Mouse (Mus musculus) stomach, embryonic 15.5 days (tissue): Measurements from ENCODE around the gene Wdr46. TPM values are rescaled to one million over a fixed set of nuclear protein-coding genes. Genes with fewer than 3 reads are reported as not detected.

Experiments used
- ATAC-seq: fragments of 200-750 bp; cut with Nextera tagmentation; 2 replicates; pipeline ENCODE4 v1.8.0; 2017; ENCODE audit warnings: low read depth, moderate number of reproducible peaks, moderate TSS enrichment; ENCODE audit not compliant: insufficient read depth, low FRiP score
- H3K27ac ChIP-seq: fragments of 300-500 bp; sonication (generic); 2 replicates; pipeline ENCODE4 v1.5.1; 2015; ENCODE audit warnings: mild to moderate bottlenecking, inconsistent platforms
- H3K27me3 ChIP-seq: fragments of 300-500 bp; sonication (generic); replicated peaks from 2 replicates; pipeline ENCODE4 v1.6.1; 2015; ENCODE audit warnings: inconsistent platforms
- H3K36me3 ChIP-seq: fragments of 300-500 bp; sonication (generic); 2 replicates; pipeline ENCODE4 v1.6.1; 2015; ENCODE audit warnings: inconsistent platforms
- H3K4me1 ChIP-seq: fragments of 300-500 bp; sonication (generic); 2 replicates; pipeline ENCODE4 v1.6.1; 2015; ENCODE audit warnings: inconsistent platforms
- H3K4me2 ChIP-seq: fragments of 300-500 bp; sonication (generic); 2 replicates; pipeline ENCODE4 v1.6.1; 2015; ENCODE audit warnings: mild to moderate bottlenecking, inconsistent platforms
- H3K4me3 ChIP-seq: fragments of 300-500 bp; sonication (generic); replicated peaks from 2 replicates; pipeline ENCODE4 v1.5.1; 2015; ENCODE audit warnings: inconsistent platforms
- H3K9ac ChIP-seq: fragments of 300-500 bp; sonication (generic); 2 replicates; pipeline ENCODE4 v1.6.1; 2015; ENCODE audit warnings: inconsistent platforms
- H3K9me3 ChIP-seq: fragments of 300-500 bp; sonication (generic); 2 replicates; pipeline ENCODE4 v1.6.1; 2016; ENCODE audit warnings: inconsistent platforms
- WGBS: fragments of 180-500 bp; shearing (Covaris S2); methylation state at CpG from one replicate; pipeline ENCODE4 v1.1.7; 2015; 5-methylcytosine and 5-hydroxymethylcytosine counted together
- polyA plus RNA-seq: library from polyadenylated mRNA; unstranded; fragments of >200 nt; fragmentation: Nextera tagmentation; extraction: Ambion mirVana; gene quantifications from 2 replicates; pipeline ENCODE4 v1.2.1, GENCODE M21; 2015

Gene Wdr46
- polyA plus RNA-seq, 1 experiment from 2014 or later: 36.1 TPM

DNA sequence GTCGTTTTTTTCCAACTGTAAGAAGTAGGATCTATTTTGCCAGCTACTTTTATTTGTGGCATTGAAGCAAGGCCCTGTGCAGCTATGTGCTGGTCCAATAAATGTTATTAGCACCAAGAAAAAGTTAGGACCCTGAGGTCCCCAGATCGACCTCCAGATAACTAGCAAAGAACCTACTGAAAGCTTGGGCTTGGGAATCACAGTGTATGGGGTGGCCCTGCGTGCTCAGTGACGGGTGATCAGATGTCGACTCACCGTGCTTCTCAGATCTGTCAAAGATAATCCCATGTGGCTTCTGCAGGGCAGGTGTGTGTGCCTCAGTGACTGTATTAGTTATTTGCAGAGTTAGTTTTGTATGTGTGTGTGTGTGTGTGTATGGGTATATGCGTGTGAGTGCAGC is 19.1 kb upstream of the Wdr46 start:
- 84% methylated on average over 7 of the region's 7 CpGs for WGBS
- H3K27ac ChIP-seq: no peak overlapping the region
- peaks cover 19% of the 10 kb centered on the region for H3K4me1 ChIP-seq
- peaks cover 15% of the 10 kb centered on the region for H3K36me3 ChIP-seq
- H3K9me3 ChIP-seq: no peaks in the 10 kb centered on the region
- H3K9ac ChIP-seq: no peak overlapping the region
- H3K4me2 ChIP-seq: no peak overlapping the region
- H3K27me3 ChIP-seq: no peaks in the 10 kb centered on the region
- ATAC-seq: no peak
- peak overlapping the region; percentile 72; the same call in 1 of the 2 replicates for H3K4me3 ChIP-seq

GRCm38 (mm10) chr17:33924577-33925283 is 15.7 kb upstream of the Wdr46 start:
- no peak overlapping the region for H3K4me2 ChIP-seq
- H3K9ac ChIP-seq: no peak overlapping the region
- WGBS: 79% methylated on average over 10 of the region's 10 CpGs
- no peaks in the 10 kb centered on the region; the same call in 1 of the 2 replicates for H3K36me3 ChIP-seq
- H3K4me3 ChIP-seq: no peak overlapping the region
- H3K27ac ChIP-seq: no peak overlapping the region
- H3K9me3 ChIP-seq: no peaks in the 10 kb centered on the region
- no peaks in the 10 kb centered on the region for H3K27me3 ChIP-seq
- H3K4me1 ChIP-seq: peaks cover 9% of the 10 kb centered on the region
- ATAC-seq: no peak

DNA sequence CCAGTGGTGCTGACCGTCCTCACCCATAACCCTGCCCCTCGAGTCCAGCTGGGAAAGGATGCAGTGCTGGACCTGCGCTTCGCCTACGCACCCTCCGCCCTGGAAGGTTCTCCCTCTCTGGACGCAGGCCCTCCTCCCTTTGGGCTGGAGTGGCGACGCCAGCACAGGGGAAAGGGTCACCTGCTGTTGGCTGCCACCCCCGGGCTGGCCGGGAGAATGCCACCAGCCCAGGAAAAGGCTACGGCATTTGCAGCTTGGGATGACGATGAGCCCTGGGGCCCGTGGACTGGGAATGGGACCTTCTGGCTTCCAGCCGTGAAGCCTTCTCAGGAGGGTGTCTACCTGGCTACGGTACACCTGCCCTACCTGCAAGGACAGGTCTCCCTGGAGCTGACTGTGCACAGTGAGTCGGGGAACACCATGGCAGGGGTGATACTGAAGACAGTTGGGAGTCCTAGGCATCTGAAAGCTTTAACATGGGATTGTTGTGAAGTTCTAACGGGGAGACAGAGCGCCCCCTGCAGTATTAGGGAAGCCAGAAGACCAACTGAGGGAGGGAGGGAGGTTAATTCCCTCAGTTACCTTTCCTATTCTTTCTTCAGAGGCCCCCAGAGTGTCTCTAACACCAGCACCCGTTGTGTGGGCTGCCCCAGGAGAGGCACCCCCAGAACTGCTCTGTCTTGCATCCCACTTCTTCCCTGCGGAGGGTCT is 14.9 kb upstream of the Wdr46 start:
- no peak for ATAC-seq
- Histone ChIP-seq H3K9me3 (no peaks in the 10 kb centered on the region), H3K27me3 (no peaks in the 10 kb centered on the region), H3K4me3 (no peak overlapping the region), H3K4me2 (no peak overlapping the region), H3K27ac (no peak overlapping the region), H3K9ac (no peak overlapping the region), H3K36me3 (no peaks in the 10 kb centered on the region; the same call in 1 of the 2 replicates), H3K4me1 (peaks cover 9% of the 10 kb centered on the region)
- 80% methylated on average over 21 of the region's 21 CpGs for WGBS

DNA sequence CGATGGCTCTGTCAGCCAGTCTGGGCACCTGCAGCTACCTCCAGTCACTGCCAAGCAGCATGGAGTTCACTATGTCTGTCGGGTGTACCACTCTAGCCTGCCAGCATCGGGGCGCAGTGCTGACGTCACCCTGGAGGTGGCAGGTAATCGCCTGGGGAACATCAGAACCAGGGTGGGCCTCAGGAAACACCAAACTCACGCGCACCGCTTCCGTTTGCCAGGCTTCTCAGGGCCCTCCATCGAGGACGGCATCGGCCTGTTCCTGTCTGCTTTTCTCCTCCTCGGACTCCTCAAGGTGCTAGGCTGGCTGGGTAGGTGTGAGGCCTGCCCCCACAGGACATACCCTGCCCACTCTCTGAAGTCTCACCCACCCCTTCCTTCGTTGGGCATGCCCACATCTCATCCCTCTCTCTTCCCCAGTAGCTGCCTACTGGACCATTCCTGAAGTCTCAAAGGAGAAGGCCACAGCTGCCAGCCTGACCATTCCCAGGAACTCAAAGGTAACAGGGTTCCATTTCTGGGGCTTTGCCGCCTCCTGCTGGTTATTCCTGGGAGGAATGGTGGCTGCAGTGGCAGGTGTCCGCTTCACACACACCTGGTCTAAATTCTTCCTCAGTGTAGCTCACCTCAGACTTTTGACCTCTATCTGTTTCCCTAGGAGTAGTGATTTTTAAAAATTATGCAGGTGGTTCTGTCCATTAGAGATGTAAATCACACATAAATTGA is 14.1 kb upstream of the Wdr46 start:
- WGBS: 71% methylated on average over 17 of the region's 17 CpGs
- H3K27ac ChIP-seq: no peak overlapping the region
- H3K4me1 ChIP-seq: peaks cover 15% of the 10 kb centered on the region
- no peak for ATAC-seq
- H3K36me3 ChIP-seq: no peaks in the 10 kb centered on the region; the same call in 1 of the 2 replicates
- no peak overlapping the region for H3K9ac ChIP-seq
- H3K27me3 ChIP-seq: no peaks in the 10 kb centered on the region
- no peak overlapping the region for H3K4me2 ChIP-seq
- H3K4me3 ChIP-seq: no peak overlapping the region
- no peaks in the 10 kb centered on the region for H3K9me3 ChIP-seq

- Histone ChIP-seq H3K27ac (no peak overlapping the region), H3K4me1 (peaks cover 17% of the 10 kb centered on the region), H3K9ac (peak overlapping the region; percentile 53; the same call in 1 of the 2 replicates), H3K27me3 (no peaks in the 10 kb centered on the region), H3K4me2 (peak overlapping the region; percentile 95), H3K4me3 (peak overlapping the region; percentile 81), H3K9me3 (no peaks in the 10 kb centered on the region), H3K36me3 (no peaks in the 10 kb centered on the region; the same call in 1 of the 2 replicates)
- 60% methylated on average over 21 of the region's 21 CpGs for WGBS
- no peak for ATAC-seq
These were observed 12.1 kb upstream of the Wdr46 start for GRCm38 (mm10) chr17:33928251-33928947.

- ATAC-seq: peak; percentile 83
- peak within 1 kb of the TSS; percentile 95 for H3K4me2 ChIP-seq
- peaks cover 17% of the 10 kb centered on the region for H3K4me1 ChIP-seq
- no peaks in the 10 kb centered on the region for H3K27me3 ChIP-seq
- H3K4me3 ChIP-seq: peak within 1 kb of the TSS; percentile 81
- no peaks in the 10 kb centered on the region for H3K9me3 ChIP-seq
- H3K36me3 ChIP-seq: no peaks in the 10 kb centered on the region; the same call in 1 of the 2 replicates
- under 1% methylated on average over 75 of the region's 80 CpGs for WGBS
- peak within 1 kb of the TSS; percentile 68 for H3K9ac ChIP-seq
- peak within 1 kb of the TSS; percentile 98 for H3K27ac ChIP-seq
These were observed 10.8 kb upstream of the Wdr46 start, which contains the start of gene Rgl2 for GRCm38 (mm10) chr17:33929371-33930279. TSS of gene Rgl2 (plus strand) at chr17:33929543.

- H3K27ac ChIP-seq: peak overlapping the region; percentile 98
- peak overlapping the region; percentile 68 for H3K9ac ChIP-seq
- no peaks in the 10 kb centered on the region for H3K27me3 ChIP-seq
- H3K4me2 ChIP-seq: peak overlapping the region; percentile 95
- peaks cover 17% of the 10 kb centered on the region for H3K4me1 ChIP-seq
- ATAC-seq: peak; percentile 28; the same call in 1 of the 2 replicates
- under 1% methylated on average over 40 of the region's 45 CpGs for WGBS
- H3K4me3 ChIP-seq: peak overlapping the region; percentile 81
- no peaks in the 10 kb centered on the region for H3K9me3 ChIP-seq
- peaks cover 4% of the 10 kb centered on the region; the same call in 1 of the 2 replicates for H3K36me3 ChIP-seq
These were observed 9.9 kb upstream of the Wdr46 start for GRCm38 (mm10) chr17:33930280-33931158.

DNA sequence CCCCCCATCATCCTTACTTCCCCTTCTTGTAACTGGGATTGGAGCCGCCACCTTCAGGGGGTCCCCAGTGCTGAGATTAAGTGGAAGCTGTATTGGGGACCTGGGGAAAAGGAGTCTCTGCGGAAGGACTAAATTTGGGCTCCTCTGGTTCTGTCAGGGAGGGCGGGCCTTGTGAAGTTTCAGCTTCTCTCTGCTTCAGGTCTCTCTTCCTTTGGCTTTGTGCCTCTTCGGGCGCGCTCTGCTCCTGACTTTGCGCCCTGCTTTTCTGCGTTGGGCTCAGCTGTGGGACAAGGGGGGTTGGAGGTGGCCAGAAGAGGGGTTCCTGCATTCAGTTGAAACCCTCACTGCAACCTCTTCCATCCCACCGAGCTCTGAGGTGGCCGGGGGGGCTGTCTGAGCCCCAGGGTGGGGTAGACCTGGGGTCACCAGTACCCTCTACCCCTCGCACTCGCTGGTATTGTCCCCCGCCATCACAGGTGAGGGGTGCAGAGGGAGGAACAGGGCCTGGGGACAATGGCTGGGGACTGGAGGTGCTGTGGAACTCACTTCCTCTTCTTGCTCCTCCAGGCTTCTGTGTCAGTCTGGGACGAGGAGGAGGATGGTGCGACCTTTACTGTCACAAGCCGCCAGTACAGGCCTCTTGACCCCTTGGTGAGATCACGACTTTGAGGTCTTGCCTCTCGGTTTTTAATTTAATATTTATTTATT is 9.1 kb upstream of the Wdr46 start:
- peak overlapping the region; percentile 81 for H3K4me3 ChIP-seq
- 0 out of 2 replicates have a peak overlapping the region, but pooled peaks have one; percentile 10 for H3K9ac ChIP-seq
- WGBS: 41% methylated on average over 18 of the region's 18 CpGs
- peak overlapping the region; percentile 98 for H3K27ac ChIP-seq
- ATAC-seq: no peak
- H3K36me3 ChIP-seq: 0 out of 2 replicates have a peak, but pooled peaks cover 7% of the 10 kb centered on the region
- no peaks in the 10 kb centered on the region for H3K9me3 ChIP-seq
- peaks cover 17% of the 10 kb centered on the region for H3K4me1 ChIP-seq
- H3K4me2 ChIP-seq: peak overlapping the region; percentile 95
- H3K27me3 ChIP-seq: no peaks in the 10 kb centered on the region

DNA sequence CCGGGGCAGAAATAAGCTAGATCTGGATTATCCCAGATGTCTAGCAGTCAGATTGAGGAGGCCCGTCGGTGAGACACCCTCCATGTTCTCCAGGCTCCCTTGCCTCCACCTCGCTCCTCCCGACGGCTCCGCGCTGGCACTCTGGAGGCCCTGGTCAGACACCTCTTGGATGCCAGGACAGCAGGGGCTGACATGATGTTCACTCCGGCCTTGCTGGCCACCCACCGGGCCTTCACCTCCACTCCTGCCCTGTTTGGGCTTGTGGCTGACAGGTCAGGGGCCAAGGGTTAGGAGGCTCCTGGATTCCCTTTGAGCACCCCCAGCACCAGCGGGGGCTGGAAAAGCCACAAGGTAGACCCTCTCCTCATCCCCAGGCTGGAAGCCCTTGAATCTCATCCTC is 8.5 kb upstream of the Wdr46 start:
- H3K4me1 ChIP-seq: peaks cover 17% of the 10 kb centered on the region
- ATAC-seq: no peak
- no peak overlapping the region for H3K27ac ChIP-seq
- WGBS: 94% methylated on average over 11 of the region's 11 CpGs
- H3K9me3 ChIP-seq: no peaks in the 10 kb centered on the region
- no peak overlapping the region for H3K4me3 ChIP-seq
- H3K27me3 ChIP-seq: no peaks in the 10 kb centered on the region
- H3K36me3 ChIP-seq: peaks cover 8% of the 10 kb centered on the region; the same call in 1 of the 2 replicates
- no peak overlapping the region for H3K9ac ChIP-seq
- H3K4me2 ChIP-seq: no peak overlapping the region
